Mouse (Mus musculus) olfactory bulb, adult 2 months (tissue): ENCODE results near the gene Lrrc30.

ENCODE experiments used
- CTCF ChIP-seq: fragments of 200-500 bp; IDR thresholded peaks from 2 replicates; pipeline ENCODE4 v1.5.1; 2012; ENCODE audit warnings: low read depth, mild to moderate bottlenecking, low read length, moderate library complexity; ENCODE audit not compliant: insufficient read depth
- POLR2A ChIP-seq: fragments of 200-500 bp; IDR thresholded peaks from 2 replicates; pipeline ENCODE4 v1.6.1; 2012; ENCODE audit warnings: mild to moderate bottlenecking, low read depth, low read length, moderate library complexity; ENCODE audit not compliant: insufficient read depth

- TF ChIP-seq CTCF: no peak
- no peak for TF ChIP-seq POLR2A
Observed at GRCm38 (mm10) chr17:67625431-67625830, 7.1 kb downstream of the Lrrc30 start.
